Mouse (Mus musculus): ENCODE data around the gene Pex3. TPM values are rescaled to one million over a fixed set of nuclear protein-coding genes. Genes with fewer than 3 reads are reported as not detected.
"Not testable (repeated sequence)": the region's sequence is repeated elsewhere in the genome, so short reads cannot be mapped to it uniquely, and the experiment has no call there.

Gene Pex3
- polyA plus RNA-seq, 1 experiment from 2014 or later: 31.4 TPM

DNA sequence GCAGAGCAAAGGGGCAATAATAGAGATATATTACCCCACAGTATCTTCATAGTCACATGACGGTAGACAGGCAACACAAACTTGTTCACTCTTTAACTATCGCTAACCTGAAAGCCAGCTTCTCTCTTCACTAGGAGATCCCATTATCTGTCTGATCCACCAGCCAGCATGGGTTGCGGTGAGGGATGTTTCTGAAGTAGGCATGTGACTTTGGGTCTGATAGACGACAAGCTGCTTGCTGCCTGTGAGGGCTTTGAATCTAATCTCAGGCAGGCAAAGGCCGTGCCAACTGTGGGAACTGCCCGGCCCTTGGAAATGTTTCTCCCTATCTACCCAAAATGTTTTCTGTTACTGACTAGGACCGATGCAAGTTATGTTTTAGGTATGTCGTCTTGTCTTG is 50.6 kb downstream of the Pex3 start:
- Histone ChIP-seq H3K27me3 (ENCODE audit: insufficient read depth, low read length) (no peaks in the 10 kb centered on the region), H3K4me3 (replicated peaks; ENCODE audit: low read depth, low read length) (no peak overlapping the region), H3K4me2 (ENCODE audit: low read length) (peak overlapping the region; percentile 87; the same call in 1 of the 2 replicates), H3K9me3 (replicated peaks; ENCODE audit: low read length) (no peaks in the 10 kb centered on the region), H3K4me1 (replicated peaks; ENCODE audit: insufficient read depth, low read length) (no peaks in the 10 kb centered on the region), H3K9ac (ENCODE audit: low read depth, low read length) (no peak overlapping the region), H3K27ac (no peak overlapping the region), H3K36me3 (ENCODE audit: insufficient read depth, low read length) (peaks cover 15% of the 10 kb centered on the region)
- ATAC-seq (replicated peaks; ENCODE audit: low FRiP score, low read depth): no peak
- 81% methylated on average over 8 of the region's 8 CpGs for WGBS
- no peak for DNase-seq (ENCODE audit: low spot score)
- TF ChIP-seq CTCF (IDR thresholded peaks at IDR 0.05; ENCODE audit: low read depth): no peak

DNA sequence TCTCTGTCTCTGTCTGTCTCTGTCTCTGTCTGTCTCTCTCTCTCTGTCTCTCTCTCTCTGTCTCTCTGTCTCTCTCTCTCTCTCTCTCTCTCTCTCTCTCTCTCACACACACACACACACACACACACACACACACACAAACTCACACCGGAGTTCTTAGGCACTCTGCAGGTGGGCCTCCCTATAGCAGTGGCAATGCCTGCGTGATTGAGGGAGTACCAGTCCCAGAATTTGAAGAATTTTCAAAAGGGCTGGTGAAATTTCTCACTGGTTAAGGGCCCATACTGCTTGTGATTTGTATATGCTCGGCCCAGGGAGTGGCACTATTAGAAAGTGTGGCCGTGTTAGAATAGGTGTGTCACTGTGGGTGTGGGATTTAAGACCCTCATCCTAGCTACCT is 51.4 kb downstream of the Pex3 start:
- H3K9me3 ChIP-seq (replicated peaks; ENCODE audit: low read length); H3K27me3 ChIP-seq (ENCODE audit: insufficient read depth, low read length); H3K4me1 ChIP-seq (replicated peaks; ENCODE audit: insufficient read depth, low read length); H3K27ac ChIP-seq; ATAC-seq (replicated peaks; ENCODE audit: low FRiP score, low read depth); DNase-seq (ENCODE audit: low spot score): not testable (repeated sequence)
- H3K9ac ChIP-seq (ENCODE audit: low read depth, low read length): peak overlapping the region; percentile 63
- peak overlapping the region; percentile 87 for H3K4me2 ChIP-seq (ENCODE audit: low read length)
- 53% methylated on average over 4 of the region's 4 CpGs for WGBS
- H3K36me3 ChIP-seq (ENCODE audit: insufficient read depth, low read length): peaks cover 13% of the 10 kb centered on the region
- H3K4me3 ChIP-seq (replicated peaks; ENCODE audit: low read depth, low read length): peak overlapping the region; percentile 56

DNA sequence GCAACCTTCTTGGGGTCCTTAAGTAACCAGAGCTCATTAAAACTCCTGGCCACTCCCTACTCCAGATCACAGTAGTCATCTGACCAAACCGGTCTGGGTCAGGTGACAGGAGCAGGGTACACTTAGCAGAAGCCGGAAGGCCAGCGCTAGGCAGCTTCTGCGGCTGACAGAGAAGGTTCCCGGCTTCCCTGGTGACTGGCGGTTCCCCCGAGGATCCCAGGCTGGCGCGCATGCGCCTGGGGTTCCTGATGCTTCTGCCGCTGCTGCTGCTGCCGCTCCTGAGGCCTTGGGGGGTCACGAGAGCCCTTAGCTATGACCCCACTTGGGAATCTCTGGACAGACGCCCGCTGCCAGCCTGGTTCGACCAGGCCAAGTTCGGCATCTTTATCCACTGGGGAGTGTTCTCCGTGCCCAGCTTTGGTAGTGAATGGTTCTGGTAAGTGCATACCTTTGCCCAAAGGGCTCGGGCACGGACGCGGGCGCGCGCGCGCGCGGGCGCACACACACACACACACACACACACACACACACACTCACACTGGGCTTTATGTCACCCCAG is 51.9 kb downstream of the Pex3 start:
- Histone ChIP-seq H3K9me3 (replicated peaks; ENCODE audit: low read length) (no peaks in the 10 kb centered on the region), H3K4me1 (replicated peaks; ENCODE audit: insufficient read depth, low read length) (no peaks in the 10 kb centered on the region), H3K4me3 (replicated peaks; ENCODE audit: low read depth, low read length) (peak overlapping the region; percentile 56), H3K27me3 (ENCODE audit: insufficient read depth, low read length) (no peaks in the 10 kb centered on the region), H3K9ac (ENCODE audit: low read depth, low read length) (peak overlapping the region; percentile 63), H3K27ac (peak overlapping the region; percentile 58), H3K4me2 (ENCODE audit: low read length) (peak overlapping the region; percentile 87), H3K36me3 (ENCODE audit: insufficient read depth, low read length) (peaks cover 12% of the 10 kb centered on the region)
- peak; percentile 98 for ATAC-seq (replicated peaks; ENCODE audit: low FRiP score, low read depth)
- 0% methylated on average over 30 of the region's 30 CpGs for WGBS
- peak; percentile 93 for DNase-seq (ENCODE audit: low spot score)
- no peak for TF ChIP-seq CTCF (IDR thresholded peaks at IDR 0.05; ENCODE audit: low read depth)

DNA sequence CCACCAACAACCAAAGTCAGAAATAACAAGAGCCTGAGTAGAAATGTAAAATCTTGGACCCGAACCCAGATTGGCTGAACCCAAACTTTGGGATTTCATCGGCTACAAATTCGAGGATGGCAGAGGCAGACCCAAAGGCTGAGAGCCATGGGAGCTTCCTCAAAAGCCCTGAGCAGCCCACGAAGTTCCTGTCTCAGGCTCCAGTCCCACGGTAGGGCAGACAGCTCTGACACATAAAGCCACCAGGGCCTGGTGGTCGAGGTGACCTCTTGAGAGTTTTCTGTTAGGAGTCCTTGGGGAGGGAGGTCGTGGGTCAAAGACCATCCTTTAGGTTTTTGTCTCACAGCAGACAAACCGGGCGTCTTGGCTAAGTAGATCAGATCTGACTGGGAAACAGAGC is 52.5 kb downstream of the Pex3 start:
- ATAC-seq (replicated peaks; ENCODE audit: low FRiP score, low read depth) (0 out of 2 replicates have a peak, but pooled peaks have one; percentile 13), DNase-seq (ENCODE audit: low spot score) (no peak)
- H3K9ac ChIP-seq (ENCODE audit: low read depth, low read length): no peak overlapping the region
- peak overlapping the region; percentile 87 for H3K4me2 ChIP-seq (ENCODE audit: low read length)
- H3K4me1 ChIP-seq (replicated peaks; ENCODE audit: insufficient read depth, low read length): no peaks in the 10 kb centered on the region
- 46% methylated on average over 9 of the region's 9 CpGs for WGBS
- H3K9me3 ChIP-seq (replicated peaks; ENCODE audit: low read length): no peaks in the 10 kb centered on the region
- H3K36me3 ChIP-seq (ENCODE audit: insufficient read depth, low read length): peaks cover 12% of the 10 kb centered on the region
- H3K4me3 ChIP-seq (replicated peaks; ENCODE audit: low read depth, low read length): peak overlapping the region; percentile 56; the same call in 1 of the 2 replicates
- TF ChIP-seq CTCF (IDR thresholded peaks at IDR 0.05; ENCODE audit: low read depth): no peak
- H3K27me3 ChIP-seq (ENCODE audit: insufficient read depth, low read length): no peaks in the 10 kb centered on the region
- H3K27ac ChIP-seq: peak overlapping the region; percentile 58

DNA sequence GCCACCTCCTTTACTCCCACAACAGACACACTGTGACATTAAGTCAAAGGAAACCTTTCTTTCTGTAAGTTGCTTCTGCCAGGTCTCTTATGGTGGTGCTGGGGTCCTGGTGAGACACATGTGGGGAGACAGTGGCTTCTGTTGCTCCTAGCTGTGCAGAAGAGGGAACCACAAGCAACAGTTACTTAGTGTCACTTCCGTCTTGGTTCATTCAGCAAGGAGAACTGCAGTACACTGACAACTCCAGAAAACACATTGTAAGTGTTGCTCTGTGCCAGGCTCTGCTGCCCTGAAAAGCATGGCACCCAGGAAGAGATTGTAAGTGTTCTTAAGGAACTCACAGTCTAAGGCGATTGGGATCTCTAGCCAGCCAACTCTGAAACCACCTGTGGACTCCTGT is 53.6 kb downstream of the Pex3 start, which contains the start of gene Fuca2:
TSS of gene Fuca2 (plus strand) at position 210 of the 400 bp plus-strand sequence.
- H3K9me3 ChIP-seq (replicated peaks; ENCODE audit: low read length): no peaks in the 10 kb centered on the region
- no peak within 1 kb of the TSS for H3K4me3 ChIP-seq (replicated peaks; ENCODE audit: low read depth, low read length)
- H3K4me2 ChIP-seq (ENCODE audit: low read length): no peak within 1 kb of the TSS
- 86% methylated on average over 2 of the region's 2 CpGs for WGBS
- peak within 1 kb of the TSS; percentile 58 for H3K27ac ChIP-seq
- no peaks in the 10 kb centered on the region for H3K4me1 ChIP-seq (replicated peaks; ENCODE audit: insufficient read depth, low read length)
- ATAC-seq (replicated peaks; ENCODE audit: low FRiP score, low read depth): no peak
- H3K9ac ChIP-seq (ENCODE audit: low read depth, low read length): no peak within 1 kb of the TSS
- TF ChIP-seq CTCF (IDR thresholded peaks at IDR 0.05; ENCODE audit: low read depth): no peak
- H3K27me3 ChIP-seq (ENCODE audit: insufficient read depth, low read length): no peaks in the 10 kb centered on the region
- peaks cover 2% of the 10 kb centered on the region; the same call in 1 of the 2 replicates for H3K36me3 ChIP-seq (ENCODE audit: insufficient read depth, low read length)
- no peak for DNase-seq (ENCODE audit: low spot score)

DNA sequence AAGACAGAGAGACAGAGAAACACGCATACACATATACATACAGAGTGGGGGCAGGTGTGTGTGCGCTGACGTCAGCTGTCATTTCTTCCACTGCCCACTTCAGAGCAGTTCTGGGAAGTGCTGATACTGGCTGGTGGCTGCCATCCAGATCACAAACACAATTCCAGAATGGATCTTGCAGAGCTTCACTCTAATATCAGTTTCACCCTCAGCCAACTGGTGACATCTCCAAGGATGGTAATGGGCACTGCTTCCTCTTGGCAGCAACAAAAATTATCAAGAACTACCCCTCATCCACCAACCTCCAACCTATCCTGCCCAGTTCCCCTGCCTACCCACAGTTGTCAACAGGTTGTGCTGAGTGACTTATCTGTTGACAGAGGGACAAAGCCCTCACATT is 56.6 kb downstream of the Pex3 start:
- H3K27me3 ChIP-seq (ENCODE audit: insufficient read depth, low read length): no peaks in the 10 kb centered on the region
- DNase-seq (ENCODE audit: low spot score): no peak
- no peak overlapping the region for H3K4me2 ChIP-seq (ENCODE audit: low read length)
- H3K9me3 ChIP-seq (replicated peaks; ENCODE audit: low read length): no peaks in the 10 kb centered on the region
- no peaks in the 10 kb centered on the region for H3K4me1 ChIP-seq (replicated peaks; ENCODE audit: insufficient read depth, low read length)
- H3K4me3 ChIP-seq (replicated peaks; ENCODE audit: low read depth, low read length): no peak overlapping the region
- TF ChIP-seq CTCF (IDR thresholded peaks at IDR 0.05; ENCODE audit: low read depth): no peak
- H3K36me3 ChIP-seq (ENCODE audit: insufficient read depth, low read length): no peaks in the 10 kb centered on the region
- no peak overlapping the region for H3K9ac ChIP-seq (ENCODE audit: low read depth, low read length)
- H3K27ac ChIP-seq: no peak overlapping the region
- ATAC-seq (replicated peaks; ENCODE audit: low FRiP score, low read depth): no peak
- WGBS: 83% methylated on average over 3 of the region's 3 CpGs

All from kidney, postnatal 0 days (tissue).